Mouse (Mus musculus) B cell, adult 67 days (primary cell): ENCODE results near the gene Ccdc22. TPM values are rescaled to one million over a fixed set of nuclear protein-coding genes. Genes with fewer than 3 reads are reported as not detected.

Source experiments
- total RNA-seq, 2 experiments: library from RNA; stranded (reverse); gene quantifications; 4 replicates each; pipeline ENCODE4 v1.2.4; 2023

Gene Ccdc22
- total RNA-seq = 10 to 100 TPM; 19.4 to 23.0 TPM

DNA sequence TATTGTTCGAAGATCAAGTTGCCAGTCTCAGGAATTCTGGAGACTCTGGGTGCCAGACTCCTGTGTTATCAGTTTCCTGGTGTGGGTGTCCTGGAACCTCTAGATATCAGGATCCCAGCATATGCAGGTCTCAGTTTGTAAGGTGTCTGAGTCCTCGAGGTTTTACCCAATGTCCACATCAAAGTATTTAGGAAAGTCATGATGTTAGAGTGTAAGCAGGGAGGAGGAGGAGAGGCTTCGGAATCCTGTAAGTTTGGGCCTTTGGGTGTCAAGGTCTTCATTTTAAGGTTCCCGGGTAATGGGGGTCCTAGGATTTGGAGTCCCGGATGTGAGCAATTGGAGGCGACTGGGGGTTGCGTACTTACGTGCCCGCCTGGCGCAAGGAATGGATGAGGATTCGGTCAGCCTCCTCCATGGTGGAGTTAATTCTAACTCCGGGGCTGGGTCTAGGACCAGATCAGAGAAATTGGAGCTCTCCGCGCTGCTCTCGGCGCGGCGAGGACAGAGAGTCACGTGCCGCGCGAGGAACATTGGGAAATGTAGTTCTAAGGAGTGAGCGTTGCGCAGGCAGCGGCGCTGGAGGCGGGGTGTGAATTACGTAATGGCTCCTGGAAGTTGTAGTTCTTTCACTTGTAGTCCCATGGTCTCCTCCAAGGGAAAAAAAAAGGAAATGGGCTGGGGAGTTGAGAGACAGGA, at the start of gene Ccdc22:
TSS of gene Ccdc22 (minus strand) at position 639 of the 696 bp plus-strand sequence.

DNA sequence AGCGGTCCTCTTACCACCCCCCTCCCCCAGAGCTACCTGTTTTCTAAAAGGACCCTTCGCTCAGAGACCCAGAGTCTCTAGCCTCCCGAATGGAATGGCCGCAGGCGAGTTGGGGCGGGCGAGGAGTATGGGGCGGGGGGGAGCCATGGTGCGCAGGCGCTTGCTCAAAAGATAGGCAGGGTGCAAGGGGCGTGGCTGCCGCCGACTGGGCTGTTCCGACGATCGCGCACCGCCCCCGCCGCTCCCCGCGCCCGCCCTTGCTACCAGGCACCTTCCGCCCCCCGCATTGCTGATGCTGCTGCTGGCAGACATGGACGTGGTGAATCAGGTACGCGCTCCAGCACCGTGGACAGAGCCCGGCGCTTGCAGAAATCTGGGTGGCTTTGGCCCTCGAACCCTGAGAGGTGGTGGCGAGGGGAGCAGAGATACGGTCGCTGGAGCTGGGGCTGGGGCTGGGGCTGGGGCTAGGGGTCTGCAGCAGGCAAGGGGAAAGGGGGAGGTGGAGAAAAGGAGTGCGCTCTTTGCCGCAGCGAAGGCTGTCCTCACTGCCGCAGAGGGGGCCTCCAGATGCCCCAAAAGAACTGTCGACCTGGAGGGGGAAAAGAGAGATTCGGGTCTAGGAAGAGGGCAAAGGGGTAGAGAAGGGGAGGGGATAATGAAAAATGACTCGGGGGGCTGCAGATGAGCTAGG, 33.2 kb upstream of the Ccdc22 start, which contains the start of gene Syp:
TSS of gene Syp (plus strand) at position 71 of the 691 bp plus-strand sequence.

DNA sequence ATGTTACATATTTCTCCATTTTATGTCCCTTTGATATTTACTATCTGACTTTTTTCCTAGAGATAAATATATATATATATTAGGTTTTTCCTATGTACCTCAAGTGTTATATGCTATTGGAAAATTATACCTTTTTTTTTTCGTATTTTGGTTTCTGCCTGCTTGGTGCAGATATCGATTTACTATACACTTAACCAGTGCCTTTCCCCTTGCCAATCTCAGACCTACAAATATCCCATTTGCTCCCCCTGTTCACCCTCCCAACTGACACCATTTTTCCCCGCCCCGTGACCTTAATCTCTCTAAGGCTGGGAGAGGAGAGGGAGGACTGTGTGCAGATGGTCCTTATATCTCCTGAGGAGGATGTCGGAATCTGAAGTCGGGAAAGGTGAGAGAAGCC, 1.5 kb upstream of the Ccdc22 start, which contains the start of gene Cacna1f:
TSS of gene Cacna1f (plus strand) at position 301 of the 400 bp plus-strand sequence.

DNA sequence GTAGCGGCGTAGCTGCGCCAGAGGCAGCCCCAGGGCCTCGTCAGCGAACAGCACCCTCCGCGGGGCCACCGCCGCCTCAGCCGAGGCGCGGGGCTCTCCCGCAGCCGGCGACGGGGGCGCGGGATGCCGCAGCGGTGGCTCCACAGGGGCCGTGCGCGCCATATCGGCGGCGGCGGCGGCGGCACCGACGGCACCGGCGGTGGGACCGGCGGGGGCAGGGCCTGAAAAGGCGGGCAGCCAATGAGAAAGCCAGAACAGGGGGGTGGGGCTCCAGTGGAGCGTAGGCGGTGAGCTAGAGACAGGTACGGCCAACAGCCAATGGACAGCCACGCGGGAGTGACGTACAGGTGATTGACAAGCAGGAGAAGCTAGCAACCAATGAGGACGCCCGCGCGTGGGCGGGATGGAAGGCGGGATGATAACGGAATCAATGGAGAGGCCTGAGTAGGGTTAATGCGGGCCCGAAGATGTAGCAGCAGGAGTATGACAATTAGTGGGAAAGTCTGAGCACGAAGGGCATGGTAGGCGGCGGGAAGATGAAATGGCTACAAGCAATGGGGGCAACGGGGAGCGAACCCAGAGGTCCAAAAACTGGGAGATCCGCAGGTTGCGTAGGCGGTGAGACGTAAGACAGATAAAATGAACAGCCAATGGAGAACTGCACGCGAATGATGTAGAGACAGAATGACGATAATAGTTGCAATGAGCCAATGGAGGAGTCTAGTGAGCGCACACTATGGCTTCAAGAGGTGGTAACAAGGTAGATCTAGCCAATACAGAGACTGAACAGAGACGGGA, 31.0 kb downstream of the Ccdc22 start, which contains the start of gene Ppp1r3f:
TSS of gene Ppp1r3f (minus strand) at position 197 of the 798 bp plus-strand sequence.

DNA sequence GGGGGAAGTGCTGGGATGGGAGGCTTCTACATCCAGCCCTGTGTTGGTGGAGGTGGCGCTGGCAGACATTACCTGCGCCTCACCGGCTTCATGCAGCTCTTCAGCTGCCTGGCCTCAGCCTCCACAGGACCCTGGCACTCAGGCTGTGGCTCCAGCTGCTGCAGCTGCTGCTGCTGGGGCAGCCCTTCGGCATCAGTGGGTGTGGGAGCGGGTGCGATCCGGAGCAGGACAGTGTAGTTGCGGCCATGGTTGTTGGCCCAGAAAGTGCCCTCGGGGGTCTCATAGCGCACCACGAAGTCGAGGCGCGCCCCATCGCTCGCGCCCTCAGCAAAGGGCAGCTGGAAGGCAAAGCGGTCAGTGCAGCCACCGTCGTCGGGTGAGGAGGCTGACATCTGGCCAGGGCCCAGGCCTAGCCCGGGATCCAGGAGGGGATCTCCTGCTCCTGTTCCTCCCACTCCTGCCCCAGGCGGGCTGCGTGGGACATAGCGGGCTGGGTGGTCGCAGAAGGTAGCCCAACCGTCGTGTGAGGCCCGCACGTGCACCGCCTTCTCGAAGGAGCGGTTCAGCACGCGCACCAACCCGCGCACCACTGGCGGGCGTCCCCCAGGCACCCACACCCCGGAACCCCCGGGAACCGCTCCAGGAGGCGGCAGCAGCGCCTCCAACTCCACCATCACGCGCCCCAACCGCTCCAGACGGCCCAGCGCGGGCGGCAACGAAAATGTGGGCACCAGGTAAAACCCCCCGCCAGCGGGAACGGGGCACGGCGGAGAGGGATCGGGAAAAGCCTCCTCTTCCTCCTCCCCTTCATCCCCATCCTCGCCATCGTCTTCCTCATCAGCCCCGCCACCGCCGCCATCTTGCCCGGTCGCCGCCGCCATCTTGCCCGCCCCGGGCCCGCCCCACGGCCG, 31.9 kb downstream of the Ccdc22 start, which contains the start of gene Foxp3:
TSS of gene Foxp3 (plus strand) at position 469 of the 911 bp plus-strand sequence.

Other genes with a start within 250 kb of the Ccdc22 start
- gene Usp27x, start 229.7 kb downstream of the Ccdc22 start, total RNA-seq = 1 to 10 TPM in 1 of 2 experiments, under 1 TPM in 1; 0.53 to 1.1 TPM
- gene Foxp3, start 31.9 kb downstream of the Ccdc22 start, total RNA-seq = not detected
- gene Ppp1r3f, start 31.2 kb downstream of the Ccdc22 start, total RNA-seq = 1 to 10 TPM; 5.3 to 6.6 TPM
- not detected for gene Cacna1f, start 1.6 kb upstream of the Ccdc22 start, total RNA-seq
- under 1 TPM; 0.55 to 0.56 TPM for gene Syp, start 33.0 kb upstream of the Ccdc22 start, total RNA-seq
- gene Prickle3, start 51.7 kb upstream of the Ccdc22 start, total RNA-seq = 10 to 100 TPM; 34.3 to 35.7 TPM
- gene Plp2, start 65.9 kb upstream of the Ccdc22 start, total RNA-seq = 100 to 1,000 TPM; 105 to 109 TPM
- gene Magix, start 75.7 kb upstream of the Ccdc22 start, total RNA-seq = not detected
- 10 to 100 TPM; 52.4 to 61.9 TPM for gene Gpkow, start 91.6 kb upstream of the Ccdc22 start, total RNA-seq
- 10 to 100 TPM; 70.0 to 71.3 TPM for gene Wdr45, start 108.8 kb upstream of the Ccdc22 start, total RNA-seq
- gene Gm45208, start 116.7 kb upstream of the Ccdc22 start, total RNA-seq = not detected
- gene Praf2, start 122.9 kb upstream of the Ccdc22 start, total RNA-seq = 10 to 100 TPM; 13.6 to 14.4 TPM
- gene Ccdc120, start 145.4 kb upstream of the Ccdc22 start, total RNA-seq = not detected
- 10 to 100 TPM; 27.3 to 33.5 TPM for gene Tfe3, start 157.0 kb upstream of the Ccdc22 start, total RNA-seq
- gene Gripap1, start 184.2 kb upstream of the Ccdc22 start, total RNA-seq = 100 to 1,000 TPM; 274 to 300 TPM
- gene Kcnd1, start 216.8 kb upstream of the Ccdc22 start, total RNA-seq = 1 to 10 TPM in 1 of 2 experiments, under 1 TPM in 1; 0.59 to 2.3 TPM
- gene Otud5, start 235.8 kb upstream of the Ccdc22 start, total RNA-seq = 100 to 1,000 TPM; 180 to 210 TPM